Mouse (Mus musculus) limb, embryonic 13.5 days (tissue): ENCODE data around the gene Pigk. TPM values are rescaled to one million over a fixed set of nuclear protein-coding genes. Genes with fewer than 3 reads are reported as not detected.
"Not testable (repeated sequence)": the region's sequence is repeated elsewhere in the genome, so short reads cannot be mapped to it uniquely, and the experiment has no call there.

Experiments used
- ATAC-seq: fragments of 200-750 bp; cut with Nextera tagmentation; 2 replicates; pipeline ENCODE4 v1.8.0; 2017; ENCODE audit warnings: low read depth, moderate number of reproducible peaks, moderate TSS enrichment; ENCODE audit not compliant: low FRiP score
- H3K27ac ChIP-seq: fragments of 300-500 bp; sonication (generic); 2 replicates; pipeline ENCODE4 v1.5.1; 2015; ENCODE audit warnings: inconsistent platforms, mild to moderate bottlenecking, moderate library complexity
- H3K27me3 ChIP-seq: fragments of 300-500 bp; sonication (generic); 2 replicates; pipeline ENCODE4 v1.6.1; 2015; ENCODE audit warnings: mild to moderate bottlenecking, inconsistent platforms
- H3K36me3 ChIP-seq: fragments of 300-500 bp; sonication (generic); 2 replicates; pipeline ENCODE4 v1.6.1; 2015; ENCODE audit warnings: inconsistent platforms, mild to moderate bottlenecking, moderate library complexity
- H3K4me1 ChIP-seq: fragments of 300-500 bp; sonication (generic); 2 replicates; pipeline ENCODE4 v1.6.1; 2015; ENCODE audit warnings: inconsistent platforms
- H3K4me2 ChIP-seq: fragments of 300-500 bp; sonication (generic); replicated peaks from 2 replicates; pipeline ENCODE4 v1.6.1; 2015; ENCODE audit warnings: inconsistent platforms, mild to moderate bottlenecking, moderate library complexity
- H3K4me3 ChIP-seq: fragments of 300-500 bp; sonication (generic); 2 replicates; pipeline ENCODE4 v1.5.1; 2015; ENCODE audit warnings: moderate library complexity, mild to moderate bottlenecking, inconsistent platforms
- H3K9ac ChIP-seq: fragments of 300-500 bp; sonication (generic); 2 replicates; pipeline ENCODE4 v1.6.1; 2015; ENCODE audit warnings: mild to moderate bottlenecking, inconsistent platforms
- H3K9me3 ChIP-seq: fragments of 300-500 bp; sonication (generic); 2 replicates; pipeline ENCODE4 v1.6.1; 2016; ENCODE audit warnings: inconsistent platforms
- WGBS: fragments of 180-500 bp; shearing (Covaris S2); methylation state at CpG from one replicate; pipeline ENCODE4 v1.1.7; 2015; 5-methylcytosine and 5-hydroxymethylcytosine counted together
- polyA plus RNA-seq: library from polyadenylated mRNA; unstranded; fragments of >200 nt; fragmentation: Nextera tagmentation; extraction: Ambion mirVana; gene quantifications from 2 replicates; pipeline ENCODE4 v1.2.1, GENCODE M21; 2015

Pigk gene
- polyA plus RNA-seq, 1 experiment from 2014 or later = 52.9 TPM

DNA sequence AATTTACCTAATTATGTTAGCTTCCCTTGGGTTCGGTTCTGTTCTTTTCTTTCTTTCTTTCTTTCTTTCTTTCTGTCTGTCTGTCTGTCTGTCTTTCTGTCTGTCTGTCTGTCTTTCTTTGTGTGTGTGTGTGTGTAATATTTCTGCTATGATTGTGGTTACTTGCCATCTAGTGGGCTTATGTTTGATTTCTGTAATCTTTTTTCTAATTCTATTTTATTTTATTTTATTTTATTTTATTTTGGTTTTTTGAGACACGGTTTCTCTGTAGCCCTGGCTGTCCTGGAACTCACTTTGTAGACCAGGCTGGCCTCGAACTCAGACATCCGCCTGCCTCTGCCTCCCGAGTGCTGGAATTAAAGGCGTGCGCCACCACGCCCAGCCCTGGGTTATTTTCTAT is 12.4 kb upstream of the Pigk start:
- not testable (repeated sequence) for H3K27me3 ChIP-seq, ATAC-seq, H3K9ac ChIP-seq, H3K9me3 ChIP-seq, H3K4me2 ChIP-seq, H3K36me3 ChIP-seq, H3K27ac ChIP-seq, H3K4me3 ChIP-seq, H3K4me1 ChIP-seq
- WGBS = 87% methylated on average over 8 of the region's 8 CpGs

- 54% methylated on average over 8 of the region's 8 CpGs for WGBS
- Histone ChIP-seq H3K4me2 (peak overlapping the region; percentile 19; the same call in 1 of the 2 replicates), H3K4me3 (no peak overlapping the region), H3K27me3 (no peaks in the 10 kb centered on the region), H3K36me3 (no peaks in the 10 kb centered on the region), H3K9me3 (no peaks in the 10 kb centered on the region), H3K27ac (no peak overlapping the region), H3K9ac (no peak overlapping the region), H3K4me1 (no peaks in the 10 kb centered on the region)
- ATAC-seq = no peak
These were observed 11.5 kb upstream of the Pigk start for GRCm38 (mm10) chr3:152702274-152702843.

DNA sequence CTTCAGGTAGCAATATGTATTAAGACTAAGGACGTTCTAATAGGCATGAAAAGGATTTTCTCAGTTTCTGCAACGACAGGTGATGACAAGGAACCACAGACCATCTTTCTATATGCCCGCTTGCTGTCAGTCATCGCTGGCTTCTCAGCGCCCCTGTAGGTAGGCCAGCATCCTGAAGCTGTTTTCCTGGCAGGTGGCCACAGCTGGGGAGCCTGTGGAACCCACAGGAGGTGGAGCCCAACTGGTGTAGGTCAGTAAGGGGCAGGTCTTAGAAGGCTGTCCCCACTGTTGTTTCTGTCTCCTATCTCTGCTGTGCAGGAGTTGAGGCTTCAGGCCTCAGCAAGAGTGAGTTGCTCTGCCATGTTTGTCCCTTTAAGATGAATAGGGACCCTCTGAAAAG is 8.1 kb upstream of the Pigk start:
- ATAC-seq = no peak
- H3K9ac ChIP-seq = no peak overlapping the region
- no peak overlapping the region for H3K4me2 ChIP-seq
- H3K4me3 ChIP-seq = no peak overlapping the region
- WGBS = 76% methylated on average over 5 of the region's 5 CpGs
- H3K27ac ChIP-seq = no peak overlapping the region
- no peaks in the 10 kb centered on the region for H3K9me3 ChIP-seq
- no peaks in the 10 kb centered on the region for H3K4me1 ChIP-seq
- no peaks in the 10 kb centered on the region for H3K27me3 ChIP-seq
- H3K36me3 ChIP-seq = no peaks in the 10 kb centered on the region

GRCm38 (mm10) chr3:152706901-152707300 is 7.0 kb upstream of the Pigk start:
- Histone ChIP-seq H3K36me3 (no peaks in the 10 kb centered on the region), H3K27ac (no peak overlapping the region), H3K4me1 (no peaks in the 10 kb centered on the region), H3K4me2 (no peak overlapping the region), H3K9ac (no peak overlapping the region), H3K4me3 (no peak overlapping the region), H3K9me3 (no peaks in the 10 kb centered on the region), H3K27me3 (no peaks in the 10 kb centered on the region)
- 88% methylated on average over 2 of the region's 2 CpGs for WGBS
- no peak for ATAC-seq

DNA sequence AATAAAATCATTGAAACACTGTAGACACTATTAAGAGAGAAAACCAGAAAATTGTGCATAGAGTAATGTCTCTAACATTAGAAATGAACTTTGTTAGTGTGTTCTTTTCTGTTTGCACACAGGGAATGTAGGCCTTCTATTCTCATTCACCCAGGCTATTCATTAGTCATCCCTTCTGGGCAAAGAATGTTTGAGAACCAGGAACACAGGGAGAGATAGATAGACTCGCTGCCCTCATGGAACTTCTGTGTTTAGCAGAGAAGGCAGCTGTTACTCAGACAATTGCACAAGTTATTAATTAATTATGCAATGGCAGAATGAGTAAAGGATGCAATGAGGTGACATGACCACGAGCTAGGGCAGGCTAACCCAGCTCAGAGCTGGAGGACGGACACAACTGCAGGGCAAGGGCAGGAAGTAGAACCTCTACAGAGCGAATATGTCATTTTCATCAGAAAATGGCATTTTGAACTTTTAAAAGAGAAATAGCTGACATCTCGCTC is 6.5 kb upstream of the Pigk start:
- no peak overlapping the region for H3K9ac ChIP-seq
- no peak overlapping the region for H3K27ac ChIP-seq
- H3K4me3 ChIP-seq = no peak overlapping the region
- H3K36me3 ChIP-seq = no peaks in the 10 kb centered on the region
- no peaks in the 10 kb centered on the region for H3K4me1 ChIP-seq
- H3K4me2 ChIP-seq = no peak overlapping the region
- H3K9me3 ChIP-seq = no peaks in the 10 kb centered on the region
- WGBS = 87% methylated on average over 5 of the region's 5 CpGs
- ATAC-seq = no peak
- H3K27me3 ChIP-seq = no peaks in the 10 kb centered on the region

DNA sequence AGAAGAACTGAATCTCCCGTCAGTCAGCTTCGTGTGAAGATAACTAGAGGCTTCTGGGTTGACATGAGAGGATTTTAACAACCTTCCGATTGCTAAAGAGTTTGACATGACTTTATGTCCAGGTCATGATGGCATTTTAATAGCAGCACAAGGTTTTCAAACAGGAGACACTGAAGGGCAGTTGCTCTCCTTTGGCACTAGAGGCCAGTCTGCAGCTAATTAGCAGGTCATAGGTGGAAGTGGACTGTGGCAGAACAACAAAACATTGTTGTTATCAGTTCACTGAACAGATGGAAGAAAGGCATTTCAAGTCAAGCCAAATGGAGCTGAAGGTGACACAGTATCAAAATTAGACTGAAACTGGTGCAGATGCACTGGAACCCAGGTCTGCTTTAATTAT is 4.0 kb upstream of the Pigk start:
- Histone ChIP-seq H3K27ac (no peak overlapping the region), H3K4me1 (peaks cover 4% of the 10 kb centered on the region), H3K36me3 (no peaks in the 10 kb centered on the region), H3K9ac (no peak overlapping the region), H3K27me3 (no peaks in the 10 kb centered on the region), H3K9me3 (no peaks in the 10 kb centered on the region), H3K4me2 (no peak overlapping the region), H3K4me3 (no peak overlapping the region)
- WGBS = 49% methylated on average over 3 of the region's 3 CpGs
- ATAC-seq = no peak

GRCm38 (mm10) chr3:152712957-152713356 is 943 bp upstream of the Pigk start:
- no peak overlapping the region for H3K27ac ChIP-seq
- ATAC-seq = no peak
- H3K4me2 ChIP-seq = no peak overlapping the region
- no peak overlapping the region for H3K9ac ChIP-seq
- WGBS = 71% methylated on average over 4 of the region's 4 CpGs
- no peaks in the 10 kb centered on the region for H3K36me3 ChIP-seq
- peaks cover 9% of the 10 kb centered on the region for H3K4me1 ChIP-seq
- H3K4me3 ChIP-seq = no peak overlapping the region
- H3K9me3 ChIP-seq = no peaks in the 10 kb centered on the region
- no peaks in the 10 kb centered on the region for H3K27me3 ChIP-seq

GRCm38 (mm10) chr3:152721301-152721700 is 7.4 kb downstream of the Pigk start:
- 85% methylated on average over 6 of the region's 6 CpGs for WGBS
- Histone ChIP-seq H3K9ac (no peak overlapping the region), H3K4me1 (no peaks in the 10 kb centered on the region), H3K4me2 (no peak overlapping the region), H3K27me3 (no peaks in the 10 kb centered on the region), H3K27ac (no peak overlapping the region), H3K36me3 (peaks cover 9% of the 10 kb centered on the region), H3K9me3 (no peaks in the 10 kb centered on the region), H3K4me3 (no peak overlapping the region)
- ATAC-seq = no peak

GRCm38 (mm10) chr3:152722836-152723235 is 8.9 kb downstream of the Pigk start:
- H3K9ac ChIP-seq = no peak overlapping the region
- WGBS = 60% methylated on average over 3 of the region's 3 CpGs
- H3K4me2 ChIP-seq = no peak overlapping the region
- no peak overlapping the region for H3K4me3 ChIP-seq
- H3K36me3 ChIP-seq = peaks cover 9% of the 10 kb centered on the region
- no peaks in the 10 kb centered on the region for H3K4me1 ChIP-seq
- ATAC-seq = no peak
- no peak overlapping the region for H3K27ac ChIP-seq
- H3K9me3 ChIP-seq = no peaks in the 10 kb centered on the region
- no peaks in the 10 kb centered on the region for H3K27me3 ChIP-seq

DNA sequence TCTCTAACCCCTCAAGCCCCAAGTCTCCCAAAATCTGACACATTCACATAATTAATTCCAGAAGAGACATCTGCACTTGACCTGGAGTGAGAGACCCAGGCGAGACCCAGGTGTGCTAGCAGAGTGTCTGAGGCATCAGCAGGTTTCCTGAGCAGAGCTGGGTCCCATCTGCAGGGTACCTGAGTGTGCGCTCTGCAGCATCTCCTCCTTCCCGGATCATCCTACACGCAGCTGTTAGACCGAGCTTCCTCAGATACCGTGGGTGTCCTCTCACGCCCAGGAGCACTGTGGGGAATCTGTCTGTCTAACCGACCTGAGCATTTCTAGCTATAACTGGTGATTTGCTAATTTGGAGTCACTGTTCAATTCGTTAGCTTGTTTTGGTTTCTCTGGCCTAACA is 10.5 kb downstream of the Pigk start:
- H3K4me3 ChIP-seq = no peak overlapping the region
- H3K9me3 ChIP-seq = no peaks in the 10 kb centered on the region
- H3K36me3 ChIP-seq = peaks cover 9% of the 10 kb centered on the region
- no peak overlapping the region for H3K27ac ChIP-seq
- no peak overlapping the region for H3K4me2 ChIP-seq
- H3K27me3 ChIP-seq = no peaks in the 10 kb centered on the region
- WGBS = 81% methylated on average over 9 of the region's 9 CpGs
- no peak for ATAC-seq
- no peak overlapping the region for H3K9ac ChIP-seq
- no peaks in the 10 kb centered on the region for H3K4me1 ChIP-seq

GRCm38 (mm10) chr3:152728238-152728637 is 14.3 kb downstream of the Pigk start:
- Histone ChIP-seq H3K27me3 (no peaks in the 10 kb centered on the region), H3K4me1 (no peaks in the 10 kb centered on the region), H3K36me3 (peaks cover 4% of the 10 kb centered on the region), H3K4me2 (no peak overlapping the region), H3K9me3 (no peaks in the 10 kb centered on the region), H3K9ac (no peak overlapping the region), H3K27ac (no peak overlapping the region), H3K4me3 (no peak overlapping the region)
- WGBS = 72% methylated on average over 6 of the region's 6 CpGs
- no peak for ATAC-seq

GRCm38 (mm10) chr3:152733011-152733410 is 19.1 kb downstream of the Pigk start:
- no peak overlapping the region for H3K4me2 ChIP-seq
- no peak overlapping the region for H3K27ac ChIP-seq
- no peak overlapping the region for H3K4me3 ChIP-seq
- no peak for ATAC-seq
- H3K4me1 ChIP-seq = no peaks in the 10 kb centered on the region
- H3K9ac ChIP-seq = no peak overlapping the region
- no peaks in the 10 kb centered on the region for H3K9me3 ChIP-seq
- H3K36me3 ChIP-seq = no peaks in the 10 kb centered on the region
- 87% methylated on average over 4 of the region's 4 CpGs for WGBS
- no peaks in the 10 kb centered on the region for H3K27me3 ChIP-seq

GRCm38 (mm10) chr3:152733513-152733912 is 19.6 kb downstream of the Pigk start:
- Histone ChIP-seq H3K9me3 (no peaks in the 10 kb centered on the region), H3K9ac (no peak overlapping the region)
- no peak for ATAC-seq

More at GRCm38 (mm10) chr3:152733513-152733912, 19.6 kb downstream of the Pigk start:
- Histone ChIP-seq H3K36me3 (no peaks in the 10 kb centered on the region), H3K27ac (no peak overlapping the region), H3K27me3 (no peaks in the 10 kb centered on the region), H3K4me1 (no peaks in the 10 kb centered on the region), H3K4me2 (no peak overlapping the region), H3K4me3 (no peak overlapping the region)
